Mouse (Mus musculus) embryonic facial prominence, embryonic 12.5 days (tissue): ENCODE results near the gene Arhgdia. TPM values are rescaled to one million over a fixed set of nuclear protein-coding genes. Genes with fewer than 3 reads are reported as not detected.

Experiments used
- ATAC-seq: fragments of 200-750 bp; cut with Nextera tagmentation; 2 replicates; pipeline ENCODE4 v1.8.0; 2017; ENCODE audit not compliant: insufficient number of reproducible peaks, insufficient read depth, low FRiP score, low TSS enrichment
- H3K27ac ChIP-seq: fragments of 300-500 bp; sonication (generic); 2 replicates; pipeline ENCODE4 v1.5.1; 2016; ENCODE audit warnings: mild to moderate bottlenecking
- H3K27me3 ChIP-seq: fragments of 300-500 bp; sonication (generic); 2 replicates; pipeline ENCODE4 v1.6.1; 2016; ENCODE audit warnings: mild to moderate bottlenecking, moderate library complexity
- H3K36me3 ChIP-seq: fragments of 300-500 bp; sonication (generic); 2 replicates; pipeline ENCODE4 v1.6.1; 2016; ENCODE audit warnings: mild to moderate bottlenecking
- H3K4me1 ChIP-seq: fragments of 300-500 bp; sonication (generic); 2 replicates; pipeline ENCODE4 v1.6.1; 2016
- H3K4me2 ChIP-seq: fragments of 300-500 bp; sonication (generic); replicated peaks from 2 replicates; pipeline ENCODE4 v1.6.1; 2016; ENCODE audit warnings: mild to moderate bottlenecking, moderate library complexity
- H3K4me3 ChIP-seq: fragments of 300-500 bp; sonication (generic); 2 replicates; pipeline ENCODE4 v1.5.1; 2016; ENCODE audit warnings: mild to moderate bottlenecking
- H3K9ac ChIP-seq: fragments of 300-500 bp; sonication (generic); 2 replicates; pipeline ENCODE4 v1.6.1; 2016; ENCODE audit warnings: mild to moderate bottlenecking, moderate library complexity
- H3K9me3 ChIP-seq: fragments of 300-500 bp; sonication (generic); 2 replicates; pipeline ENCODE4 v1.6.1; 2016; ENCODE audit warnings: mild to moderate bottlenecking, moderate library complexity
- WGBS: fragments of 180-500 bp; shearing (Covaris S2); methylation state at CpG from one replicate; pipeline ENCODE4 v1.1.7; 2016; 5-methylcytosine and 5-hydroxymethylcytosine counted together
- polyA plus RNA-seq: library from polyadenylated mRNA; unstranded; fragments of >200 nt; fragmentation: Nextera tagmentation; extraction: Ambion mirVana; gene quantifications from 2 replicates; pipeline ENCODE4 v1.2.1, GENCODE M21; 2016

The Arhgdia gene
- polyA plus RNA-seq, 1 experiment from 2014 or later: 561 TPM

DNA sequence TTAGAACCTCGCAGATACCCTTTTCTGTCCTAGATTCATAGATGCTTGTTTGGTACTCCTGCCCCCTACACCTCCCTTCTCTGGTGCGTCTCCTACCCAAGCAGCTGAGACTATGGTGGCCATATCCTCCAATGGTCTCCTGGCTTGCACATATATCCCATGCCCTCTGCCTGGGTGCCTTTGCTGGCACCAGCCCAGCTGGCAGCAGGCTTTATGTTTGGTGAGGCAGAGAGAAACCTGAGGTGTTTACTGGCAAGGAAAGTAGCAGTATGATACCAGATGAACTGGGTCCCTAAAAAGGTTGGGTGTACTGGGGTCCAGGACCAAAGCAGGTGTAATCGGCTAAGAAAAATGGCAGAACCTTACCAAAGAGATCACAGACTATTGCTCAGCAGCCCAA lies 35.5 kb downstream of the Arhgdia start:
- H3K4me2 ChIP-seq: no peak overlapping the region
- WGBS: 91% methylated on average over 3 of the region's 3 CpGs
- no peak overlapping the region for H3K9ac ChIP-seq
- no peak for ATAC-seq
- peaks cover 35% of the 10 kb centered on the region for H3K36me3 ChIP-seq
- H3K4me1 ChIP-seq: peaks cover 23% of the 10 kb centered on the region
- H3K27me3 ChIP-seq: no peaks in the 10 kb centered on the region
- no peak overlapping the region for H3K27ac ChIP-seq
- no peaks in the 10 kb centered on the region for H3K9me3 ChIP-seq
- H3K4me3 ChIP-seq: no peak overlapping the region

- Histone ChIP-seq H3K4me2 (no peak overlapping the region), H3K27ac (no peak overlapping the region), H3K4me3 (no peak overlapping the region), H3K9me3 (no peaks in the 10 kb centered on the region), H3K36me3 (peaks cover 35% of the 10 kb centered on the region), H3K27me3 (no peaks in the 10 kb centered on the region), H3K4me1 (peaks cover 26% of the 10 kb centered on the region), H3K9ac (no peak overlapping the region)
- WGBS: 83% methylated on average over 6 of the region's 6 CpGs
- no peak for ATAC-seq
Measured at GRCm38 (mm10) chr11:120542376-120542775, 39.0 kb downstream of the Arhgdia start.

- Histone ChIP-seq H3K4me3 (no peak overlapping the region), H3K9ac (no peak overlapping the region), H3K9me3 (no peaks in the 10 kb centered on the region), H3K27me3 (no peaks in the 10 kb centered on the region), H3K4me2 (no peak overlapping the region), H3K27ac (no peak overlapping the region), H3K4me1 (peaks cover 24% of the 10 kb centered on the region), H3K36me3 (peaks cover 35% of the 10 kb centered on the region)
- WGBS: 42% methylated on average over 4 of the region's 4 CpGs
- ATAC-seq: no peak
Measured at GRCm38 (mm10) chr11:120541907-120542306, 39.5 kb downstream of the Arhgdia start.

GRCm38 (mm10) chr11:120539285-120540014 lies 42.0 kb downstream of the Arhgdia start:
- Histone ChIP-seq H3K9ac (0 out of 2 replicates have a peak overlapping the region, but pooled peaks have one; percentile 1), H3K9me3 (no peaks in the 10 kb centered on the region), H3K4me1 (peaks cover 24% of the 10 kb centered on the region), H3K27ac (peak overlapping the region; percentile 14), H3K27me3 (peaks cover 4% of the 10 kb centered on the region), H3K4me2 (no peak overlapping the region), H3K4me3 (no peak overlapping the region), H3K36me3 (peaks cover 31% of the 10 kb centered on the region)
- peak; percentile 26; the same call in 1 of the 2 replicates for ATAC-seq
- 22% methylated on average over 10 of the region's 10 CpGs for WGBS

GRCm38 (mm10) chr11:120538955-120539284 lies 42.5 kb downstream of the Arhgdia start:
- Histone ChIP-seq H3K9ac (0 out of 2 replicates have a peak overlapping the region, but pooled peaks have one; percentile 1), H3K4me3 (no peak overlapping the region), H3K9me3 (no peaks in the 10 kb centered on the region), H3K4me2 (no peak overlapping the region), H3K4me1 (peaks cover 24% of the 10 kb centered on the region), H3K36me3 (peaks cover 25% of the 10 kb centered on the region), H3K27me3 (peaks cover 5% of the 10 kb centered on the region), H3K27ac (peak overlapping the region; percentile 14)
- WGBS: 55% methylated on average over 8 of the region's 8 CpGs
- ATAC-seq: peak; percentile 17; the same call in 1 of the 2 replicates

DNA sequence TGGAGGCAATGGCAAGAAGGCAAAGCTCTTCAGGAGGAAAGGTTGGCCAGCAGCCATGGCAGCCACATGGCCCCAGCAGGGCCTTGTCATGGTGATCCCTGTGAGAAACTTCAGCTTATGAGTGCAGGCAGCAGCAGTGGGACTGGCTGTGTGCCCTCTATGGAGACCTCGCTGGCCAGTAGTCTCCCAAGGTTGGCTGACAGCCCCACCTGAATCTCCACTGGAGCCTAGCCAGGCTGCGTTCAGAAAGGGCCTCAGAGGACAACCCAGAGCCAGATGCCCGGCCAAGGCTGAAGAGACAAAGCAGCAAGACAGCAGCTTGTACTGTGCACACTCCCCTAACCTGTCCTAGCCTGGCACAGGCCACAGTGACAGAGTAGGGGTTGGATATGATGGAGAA lies 42.9 kb downstream of the Arhgdia start:
- 81% methylated on average over 3 of the region's 3 CpGs for WGBS
- H3K36me3 ChIP-seq: peaks cover 21% of the 10 kb centered on the region
- peaks cover 24% of the 10 kb centered on the region for H3K4me1 ChIP-seq
- peaks cover 7% of the 10 kb centered on the region for H3K27me3 ChIP-seq
- no peak overlapping the region for H3K4me2 ChIP-seq
- no peak for ATAC-seq
- no peak overlapping the region for H3K9ac ChIP-seq
- H3K4me3 ChIP-seq: no peak overlapping the region
- no peaks in the 10 kb centered on the region for H3K9me3 ChIP-seq
- H3K27ac ChIP-seq: peak overlapping the region; percentile 14; the same call in 1 of the 2 replicates

DNA sequence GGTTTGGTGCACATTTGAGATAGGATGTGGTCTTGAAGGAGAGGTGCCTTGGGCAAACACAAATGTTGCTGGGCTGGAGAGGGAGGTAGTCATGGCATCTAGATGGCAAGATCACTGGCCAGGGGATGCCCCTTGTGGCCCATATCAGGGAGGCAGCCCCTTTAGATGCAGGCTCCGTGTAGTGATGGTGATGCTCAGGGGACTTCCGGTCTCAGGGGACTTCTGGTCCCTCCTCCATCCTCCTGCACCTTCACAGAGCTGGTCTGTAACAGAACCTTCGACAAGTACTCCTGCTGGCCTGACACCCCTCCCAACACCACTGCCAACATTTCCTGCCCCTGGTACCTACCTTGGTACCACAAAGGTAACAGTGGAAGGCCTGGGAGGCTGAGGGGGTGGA lies 45.6 kb downstream of the Arhgdia start:
- Histone ChIP-seq H3K4me3 (no peak overlapping the region), H3K4me1 (peaks cover 26% of the 10 kb centered on the region), H3K27ac (no peak overlapping the region), H3K36me3 (no peaks in the 10 kb centered on the region), H3K4me2 (no peak overlapping the region), H3K9me3 (no peaks in the 10 kb centered on the region), H3K9ac (no peak overlapping the region), H3K27me3 (peaks cover 33% of the 10 kb centered on the region)
- ATAC-seq: no peak
- 74% methylated on average over 3 of the region's 3 CpGs for WGBS

GRCm38 (mm10) chr11:120535145-120535544 lies 46.3 kb downstream of the Arhgdia start:
- Histone ChIP-seq H3K9me3 (no peaks in the 10 kb centered on the region), H3K4me1 (peaks cover 26% of the 10 kb centered on the region), H3K4me2 (no peak overlapping the region), H3K9ac (no peak overlapping the region), H3K27me3 (peaks cover 40% of the 10 kb centered on the region), H3K36me3 (no peaks in the 10 kb centered on the region), H3K27ac (no peak overlapping the region), H3K4me3 (no peak overlapping the region)
- WGBS: 62% methylated on average over 3 of the region's 3 CpGs
- no peak for ATAC-seq

- 88% methylated on average over 8 of the region's 8 CpGs for WGBS
Measured at GRCm38 (mm10) chr11:120534093-120534492, 47.3 kb downstream of the Arhgdia start.

DNA sequence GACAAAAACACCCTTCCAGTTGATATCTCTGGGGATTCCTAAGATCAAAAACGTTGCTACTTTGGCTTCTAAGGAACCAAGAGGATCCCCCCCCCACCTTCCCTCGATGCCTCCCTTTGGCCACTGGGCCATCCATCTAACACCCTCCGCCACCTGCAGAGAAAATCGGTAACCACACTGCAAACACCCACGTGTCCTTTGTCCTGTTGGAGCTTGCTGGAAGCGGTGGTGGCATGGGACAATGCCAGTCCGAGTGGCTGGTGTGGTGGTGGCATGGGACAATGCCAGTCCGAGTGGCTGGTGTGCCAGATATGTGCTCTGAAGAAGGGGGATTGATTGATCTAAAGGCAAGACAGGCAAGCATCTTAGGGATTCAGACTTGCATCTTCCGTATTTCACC lies 49.8 kb downstream of the Arhgdia start:
- WGBS: 29% methylated on average over 9 of the region's 9 CpGs
- no peaks in the 10 kb centered on the region for H3K9me3 ChIP-seq
- no peaks in the 10 kb centered on the region for H3K36me3 ChIP-seq
- no peak overlapping the region for H3K27ac ChIP-seq
- H3K4me3 ChIP-seq: no peak overlapping the region
- no peak overlapping the region for H3K9ac ChIP-seq
- ATAC-seq: no peak
- H3K4me1 ChIP-seq: peaks cover 9% of the 10 kb centered on the region; the same call in 1 of the 2 replicates
- H3K4me2 ChIP-seq: no peak overlapping the region
- H3K27me3 ChIP-seq: peaks cover 65% of the 10 kb centered on the region

More at GRCm38 (mm10) chr11:120534093-120534492, 47.3 kb downstream of the Arhgdia start:
- ATAC-seq: no peak
- Histone ChIP-seq H3K36me3 (no peaks in the 10 kb centered on the region), H3K4me1 (peaks cover 16% of the 10 kb centered on the region), H3K9ac (no peak overlapping the region), H3K4me2 (no peak overlapping the region), H3K27me3 (peaks cover 51% of the 10 kb centered on the region), H3K9me3 (no peaks in the 10 kb centered on the region), H3K27ac (no peak overlapping the region), H3K4me3 (no peak overlapping the region)

- ATAC-seq: no peak; the same call in 1 of the 2 replicates
- Histone ChIP-seq H3K4me1 (peaks cover 9% of the 10 kb centered on the region; the same call in 1 of the 2 replicates), H3K9me3 (no peaks in the 10 kb centered on the region), H3K9ac (peak within 1 kb of the TSS; percentile 65), H3K36me3 (no peaks in the 10 kb centered on the region), H3K4me3 (peak within 1 kb of the TSS; percentile 40), H3K27me3 (peaks cover 65% of the 10 kb centered on the region), H3K27ac (no peak within 1 kb of the TSS), H3K4me2 (peak within 1 kb of the TSS; percentile 83)
- 8% methylated on average over 46 of the region's 62 CpGs for WGBS
Measured at GRCm38 (mm10) chr11:120530085-120530964, 51.1 kb downstream of the Arhgdia start, which contains the start of gene Gcgr. Gene Gcgr, plus strand, starts transcription at chr11:120530699.
